9 mouse cellular contexts compared by ENCODE assay signal in the genomic region with DNA sequence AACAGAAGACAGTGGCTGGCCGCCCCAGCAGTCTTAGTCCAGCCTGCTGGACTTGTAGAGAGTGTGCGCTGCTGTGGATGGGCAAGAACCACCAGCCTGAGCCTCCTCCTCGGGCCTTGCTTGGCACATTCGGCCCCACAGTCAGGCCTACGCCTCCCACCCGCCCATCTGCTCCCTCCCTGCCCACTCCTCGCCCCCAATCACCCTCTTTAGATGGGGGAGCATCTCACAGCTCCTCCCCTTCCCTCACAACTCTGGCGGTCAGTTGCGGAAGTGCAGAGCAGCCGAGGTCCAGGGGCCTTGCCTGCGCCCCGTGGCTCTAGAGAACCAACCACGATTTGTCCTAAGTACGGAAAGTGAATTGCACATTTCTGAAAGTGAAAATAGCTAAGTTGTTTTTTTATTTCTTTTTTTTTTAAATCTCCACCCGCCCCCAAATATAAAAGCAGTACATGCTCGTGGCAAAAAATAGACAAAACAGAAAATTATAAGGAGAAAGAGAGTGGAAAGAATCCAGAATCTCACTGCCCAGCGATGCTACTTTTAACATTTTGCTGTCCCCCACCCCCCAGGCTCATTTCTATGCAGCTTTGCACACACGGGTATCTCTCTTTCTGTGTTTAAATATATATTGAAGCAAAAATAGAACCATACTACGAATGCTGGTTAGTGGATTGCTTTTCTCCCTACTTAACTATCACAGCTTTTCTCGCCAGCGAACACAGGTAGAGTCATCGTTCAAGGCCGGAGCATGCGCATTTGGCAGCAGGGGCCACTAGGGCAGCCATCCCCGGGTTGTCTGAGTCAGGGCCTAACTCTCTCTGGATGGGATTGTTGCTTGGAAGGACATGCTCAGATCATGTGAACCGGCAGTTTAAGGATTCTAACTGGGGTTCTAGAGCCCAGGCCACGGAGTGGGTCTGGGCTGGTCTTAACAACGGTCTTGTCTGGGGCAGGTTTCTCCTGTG. TPM values are rescaled to one million over a fixed set of nuclear protein-coding genes. Genes with fewer than 3 reads are reported as not detected.
DNase-seq lines count a peak whose midpoint lies in the region; ATAC-seq and TF ChIP-seq lines count a peak whose summit lies in the region.
"Had no signal": no experiment of that assay in that cellular context is flagged by ENCODE, and none has a peak within 500 bp of the region (broad histone marks: within the 10 kb centered on the region; RNA-seq: fewer than 3 reads in every experiment).

No protein-coding gene starts in this region.

- peak; percentile 45 for TF ChIP-seq CTCF in gastrocnemius, adult 2 months (IDR thresholded peaks at IDR 0.05)

- ATAC-seq in lung, embryonic 16.5 days (ENCODE audit: low read depth) = 0 out of 2 replicates have a peak, but pooled peaks have one; percentile 18
- ATAC-seq in erythroblast, adult 5-6 weeks (replicated peaks; ENCODE audit: low FRiP score, poor library complexity, severe bottlenecking) = no peak

- intact Hi-C loops in gastrocnemius, adult 2 months (cut with DNase I) = no loop called here
- intact Hi-C loops in heart, postnatal 36 days (cut with DNase I) = no loop called here

- H3K27ac ChIP-seq in gastrocnemius, adult 2 months = peak overlapping the region; percentile 54
- no peak overlapping the region for H3K27ac ChIP-seq in lung, embryonic 16.5 days (ENCODE audit: low read length)
- H3K27ac ChIP-seq: neural tube, embryonic 12.5 days had no signal

- peaks cover 2% of the 10 kb centered on the region; the same call in 1 of the 2 replicates for H3K27me3 ChIP-seq in lung, embryonic 16.5 days (ENCODE audit: control insufficient read depth, insufficient read depth, low read depth, low read length)
- H3K27me3 ChIP-seq: neural tube, embryonic 12.5 days had no signal

- peak; percentile 51 for DNase-seq in gastrocnemius, adult 2 months
- DNase-seq in gastrocnemius, adult 8-10 months (ENCODE audit: low spot score in 2 of 2) = no peak
- no peak for DNase-seq in lung, postnatal 25 days (ENCODE audit: low spot score)
- peak; percentile 33 to 38 for DNase-seq in heart, postnatal 36 days
- peak; percentile 41 for DNase-seq in right cerebral cortex, postnatal 25 days
- no peak for DNase-seq in cerebellum, adult 9-10 months

- 68% methylated on average over 28 of the region's 28 CpGs for WGBS in lung, embryonic 16.5 days

- no peaks in the 10 kb centered on the region for H3K9me3 ChIP-seq in lung, embryonic 16.5 days (ENCODE audit: control insufficient read depth, low read length)

- no peaks in the 10 kb centered on the region; the same call in 1 of the 2 replicates for H3K4me1 ChIP-seq in lung, embryonic 16.5 days (replicated peaks; ENCODE audit: control insufficient read depth, insufficient read depth, low read length)
- H3K4me1 ChIP-seq: neural tube, embryonic 12.5 days had no signal

- H3K4me2 ChIP-seq in lung, embryonic 16.5 days (ENCODE audit: low read depth, low read length) = no peak overlapping the region
- H3K4me2 ChIP-seq: neural tube, embryonic 12.5 days had no signal

- H3K9ac ChIP-seq in lung, embryonic 16.5 days (ENCODE audit: low read length) = no peak overlapping the region
- H3K9ac ChIP-seq: neural tube, embryonic 12.5 days had no signal

- no peaks in the 10 kb centered on the region for H3K36me3 ChIP-seq in lung, embryonic 16.5 days (ENCODE audit: control insufficient read depth, insufficient read depth, low read length)
- H3K36me3 ChIP-seq: neural tube, embryonic 12.5 days had no signal

- no peak overlapping the region for H3K4me3 ChIP-seq in gastrocnemius, adult 2 months
- H3K4me3 ChIP-seq in lung, embryonic 16.5 days (ENCODE audit: low read length) = no peak overlapping the region
- H3K4me3 ChIP-seq: neural tube, embryonic 12.5 days had no signal

RNA-seq across cellular contexts. Expression of a gene that starts 24.6 kb away (rescaled TPM):
- total RNA-seq in gastrocnemius, adult 2 months (2021) = 10 to 100 TPM; 20.0 to 24.4 TPM
- total RNA-seq in gastrocnemius, adult 8-10 months (2022) = 10 to 100 TPM; 10.8 to 23.7 (median 18.9) TPM
- polyA plus RNA-seq in lung, embryonic 16.5 days (2015; fragmentation: Nextera tagmentation; extraction: Ambion mirVana) = 7.0 and 7.5 TPM in 2 replicates
- 10 to 100 TPM; 27.1 to 27.4 TPM for total RNA-seq in heart, postnatal 36 days (2021)
- 0.96 TPM in 1 of 2 replicates, not detected in the other for total RNA-seq in erythroblast, adult 5-6 weeks (2015; ENCODE audit: low replicate concordance)
- total RNA-seq in erythroblast, adult 5-6 weeks (2017; ENCODE audit: low replicate concordance) = not detected in 2 replicates

Comparison
In these comparisons a context has a peak if more than half of its experiments do, and no peak if none do; other contexts are left out.
1. DNase-seq: peak in gastrocnemius, adult 2 months (single experiment), heart, postnatal 36 days (2 of 2) and right cerebral cortex, postnatal 25 days (single experiment); none in gastrocnemius, adult 8-10 months (0 of 2), lung, postnatal 25 days (single experiment) and cerebellum, adult 9-10 months (single experiment).
2. RNA of a gene that starts 24.6 kb away (total RNA-seq): 27.1 to 27.4 TPM in heart, postnatal 36 days, 20.0 to 24.4 TPM in gastrocnemius, adult 2 months and 10.8 to 23.7 TPM in gastrocnemius, adult 8-10 months; 0.96 TPM in erythroblast, adult 5-6 weeks; every median in the first group is over 4 times any median in the second.